Mouse (Mus musculus) C2C12 (cell line): Measurements from ENCODE around the gene Tmem247.

Experiments used
- CEBPB ChIP-seq: IDR thresholded peaks from one replicate; pipeline ENCODE4 v1.6.1; 2011; ENCODE audit warnings: low read depth, mild to moderate bottlenecking, control low read depth, moderate library complexity
- CTCF ChIP-seq: IDR thresholded peaks from one replicate; pipeline ENCODE4 v1.5.1; 2011; ENCODE audit not compliant: control insufficient read depth, insufficient read depth, insufficient read length
- MYOD1 ChIP-seq: IDR thresholded peaks from one replicate; pipeline ENCODE4 v1.6.1; 2011; ENCODE audit warnings: low read depth; ENCODE audit not compliant: control insufficient read depth, insufficient read length
- USF1 ChIP-seq: IDR thresholded peaks from one replicate; pipeline ENCODE4 v1.6.1; 2011; ENCODE audit warnings: low read depth, mild to moderate bottlenecking, control low read depth, moderate library complexity

- no peak for TF ChIP-seq CTCF
- TF ChIP-seq CEBPB: no peak
- no peak for TF ChIP-seq MYOD1
- no peak for TF ChIP-seq USF1
These were observed 40.1 kb downstream of the Tmem247 start for GRCm38 (mm10) chr17:86957239-86957638.
